Mouse (Mus musculus): ENCODE results near the gene Lyzl4. TPM values are rescaled to one million over a fixed set of nuclear protein-coding genes. Genes with fewer than 3 reads are reported as not detected.

Gene Lyzl4
- not detected in 2 replicates for polyA plus RNA-seq (2014; fragmentation: Nextera tagmentation; extraction: Ambion mirVana)

GRCm38 (mm10) chr9:121642001-121642400, at the start of gene Lyzl4:
Lyzl4 (minus strand) TSS chr9:121642096.
- peak; percentile 77 for DNase-seq (ENCODE audit: low spot score)
- Histone ChIP-seq H3K9ac (ENCODE audit: low read depth, low read length) (0 out of 2 replicates have a peak within 1 kb of the TSS, but pooled peaks have one; percentile 3), H3K4me3 (ENCODE audit: low read depth, low read length) (peak within 1 kb of the TSS; percentile 46), H3K4me2 (peak within 1 kb of the TSS; percentile 85), H3K27ac (ENCODE audit: low read depth, low read length) (no peak within 1 kb of the TSS), H3K4me1 (replicated peaks; ENCODE audit: control insufficient read depth, insufficient read depth, low read length) (no peaks in the 10 kb centered on the region; the same call in 1 of the 2 replicates), H3K36me3 (ENCODE audit: control insufficient read depth, insufficient read depth, low read length) (no peaks in the 10 kb centered on the region), H3K9me3 (ENCODE audit: control insufficient read depth, low read length) (no peaks in the 10 kb centered on the region), H3K27me3 (replicated peaks; ENCODE audit: control insufficient read depth, insufficient read depth, low read length) (peaks cover 64% of the 10 kb centered on the region)
- under 1% methylated on average over 26 of the region's 26 CpGs for WGBS
- peak; percentile 64; the same call in 1 of the 2 replicates for ATAC-seq (replicated peaks; ENCODE audit: low FRiP score)

GRCm38 (mm10) chr9:121690734-121691133, 48.8 kb upstream of the Lyzl4 start:
- 87% methylated on average over 7 of the region's 7 CpGs for WGBS
- H3K4me2 ChIP-seq, result no peak overlapping the region
- ATAC-seq (replicated peaks; ENCODE audit: low FRiP score) (no peak), DNase-seq (ENCODE audit: low spot score) (no peak)
- no peak overlapping the region for H3K4me3 ChIP-seq (ENCODE audit: low read depth, low read length)
- H3K36me3 ChIP-seq (ENCODE audit: control insufficient read depth, insufficient read depth, low read length), result peaks cover 3% of the 10 kb centered on the region; the same call in 1 of the 2 replicates
- no peaks in the 10 kb centered on the region for H3K27me3 ChIP-seq (replicated peaks; ENCODE audit: control insufficient read depth, insufficient read depth, low read length)
- no peak overlapping the region for H3K27ac ChIP-seq (ENCODE audit: low read depth, low read length)
- no peaks in the 10 kb centered on the region for H3K4me1 ChIP-seq (replicated peaks; ENCODE audit: control insufficient read depth, insufficient read depth, low read length)
- H3K9me3 ChIP-seq (ENCODE audit: control insufficient read depth, low read length), result no peaks in the 10 kb centered on the region
- no peak overlapping the region for H3K9ac ChIP-seq (ENCODE audit: low read depth, low read length)

- Histone ChIP-seq H3K9ac (ENCODE audit: low read depth, low read length) (no peak overlapping the region), H3K27me3 (replicated peaks; ENCODE audit: control insufficient read depth, insufficient read depth, low read length) (no peaks in the 10 kb centered on the region), H3K4me2 (no peak overlapping the region), H3K4me3 (ENCODE audit: low read depth, low read length) (no peak overlapping the region), H3K36me3 (ENCODE audit: control insufficient read depth, insufficient read depth, low read length) (peaks cover 5% of the 10 kb centered on the region; the same call in 1 of the 2 replicates), H3K4me1 (replicated peaks; ENCODE audit: control insufficient read depth, insufficient read depth, low read length) (no peaks in the 10 kb centered on the region), H3K9me3 (ENCODE audit: control insufficient read depth, low read length) (no peaks in the 10 kb centered on the region), H3K27ac (ENCODE audit: low read depth, low read length) (no peak overlapping the region)
- no peak for DNase-seq (ENCODE audit: low spot score)
- 89% methylated on average over 15 of the region's 15 CpGs for WGBS
- ATAC-seq (replicated peaks; ENCODE audit: low FRiP score), result no peak
Measured at GRCm38 (mm10) chr9:121690200-121690651, 48.3 kb upstream of the Lyzl4 start.

- Histone ChIP-seq H3K4me1 (replicated peaks; ENCODE audit: control insufficient read depth, insufficient read depth, low read length) (no peaks in the 10 kb centered on the region), H3K4me3 (ENCODE audit: low read depth, low read length) (no peak overlapping the region), H3K27ac (ENCODE audit: low read depth, low read length) (no peak overlapping the region), H3K9ac (ENCODE audit: low read depth, low read length) (no peak overlapping the region), H3K9me3 (ENCODE audit: control insufficient read depth, low read length) (no peaks in the 10 kb centered on the region), H3K36me3 (ENCODE audit: control insufficient read depth, insufficient read depth, low read length) (peaks cover 5% of the 10 kb centered on the region; the same call in 1 of the 2 replicates), H3K4me2 (no peak overlapping the region), H3K27me3 (replicated peaks; ENCODE audit: control insufficient read depth, insufficient read depth, low read length) (no peaks in the 10 kb centered on the region; the same call in 1 of the 2 replicates)
- ATAC-seq (replicated peaks; ENCODE audit: low FRiP score), result no peak
- 72% methylated on average over 7 of the region's 7 CpGs for WGBS
- DNase-seq (ENCODE audit: low spot score), result no peak
Measured at GRCm38 (mm10) chr9:121684702-121685101, 42.8 kb upstream of the Lyzl4 start.

- no peaks in the 10 kb centered on the region for H3K9me3 ChIP-seq (ENCODE audit: control insufficient read depth, low read length)
- ATAC-seq (replicated peaks; ENCODE audit: low FRiP score), result no peak
- H3K4me2 ChIP-seq, result no peak overlapping the region
- H3K36me3 ChIP-seq (ENCODE audit: control insufficient read depth, insufficient read depth, low read length), result peaks cover 2% of the 10 kb centered on the region; the same call in 1 of the 2 replicates
- DNase-seq (ENCODE audit: low spot score), result no peak
- WGBS, result 69% methylated on average over 18 of the region's 18 CpGs
- H3K4me1 ChIP-seq (replicated peaks; ENCODE audit: control insufficient read depth, insufficient read depth, low read length), result peaks cover 4% of the 10 kb centered on the region; the same call in 1 of the 2 replicates
- no peak overlapping the region for H3K4me3 ChIP-seq (ENCODE audit: low read depth, low read length)
- peaks cover 3% of the 10 kb centered on the region; the same call in 1 of the 2 replicates for H3K27me3 ChIP-seq (replicated peaks; ENCODE audit: control insufficient read depth, insufficient read depth, low read length)
- H3K27ac ChIP-seq (ENCODE audit: low read depth, low read length), result no peak overlapping the region
- H3K9ac ChIP-seq (ENCODE audit: low read depth, low read length), result no peak overlapping the region
Measured at GRCm38 (mm10) chr9:121682037-121682680, 40.3 kb upstream of the Lyzl4 start.

GRCm38 (mm10) chr9:121681191-121681590, 39.3 kb upstream of the Lyzl4 start:
- Histone ChIP-seq H3K4me3 (ENCODE audit: low read depth, low read length) (no peak overlapping the region), H3K9ac (ENCODE audit: low read depth, low read length) (no peak overlapping the region)

GRCm38 (mm10) chr9:121679549-121679948, 37.7 kb upstream of the Lyzl4 start:
- peaks cover 8% of the 10 kb centered on the region; the same call in 1 of the 2 replicates for H3K4me1 ChIP-seq (replicated peaks; ENCODE audit: control insufficient read depth, insufficient read depth, low read length)
- no peaks in the 10 kb centered on the region for H3K9me3 ChIP-seq (ENCODE audit: control insufficient read depth, low read length)
- DNase-seq (ENCODE audit: low spot score) (no peak), ATAC-seq (replicated peaks; ENCODE audit: low FRiP score) (peak; percentile 60)
- 19% methylated on average over 6 of the region's 6 CpGs for WGBS
- H3K9ac ChIP-seq (ENCODE audit: low read depth, low read length), result no peak overlapping the region
- no peak overlapping the region for H3K4me3 ChIP-seq (ENCODE audit: low read depth, low read length)
- no peak overlapping the region for H3K4me2 ChIP-seq
- H3K36me3 ChIP-seq (ENCODE audit: control insufficient read depth, insufficient read depth, low read length), result no peaks in the 10 kb centered on the region
- H3K27me3 ChIP-seq (replicated peaks; ENCODE audit: control insufficient read depth, insufficient read depth, low read length), result peaks cover 3% of the 10 kb centered on the region; the same call in 1 of the 2 replicates
- no peak overlapping the region for H3K27ac ChIP-seq (ENCODE audit: low read depth, low read length)

More at GRCm38 (mm10) chr9:121681191-121681590, 39.3 kb upstream of the Lyzl4 start:
- WGBS, result 66% methylated on average over 8 of the region's 8 CpGs
- H3K4me1 ChIP-seq (replicated peaks; ENCODE audit: control insufficient read depth, insufficient read depth, low read length), result peaks cover 8% of the 10 kb centered on the region; the same call in 1 of the 2 replicates
- no peak overlapping the region for H3K27ac ChIP-seq (ENCODE audit: low read depth, low read length)
- H3K9me3 ChIP-seq (ENCODE audit: control insufficient read depth, low read length), result no peaks in the 10 kb centered on the region
- no peak overlapping the region for H3K4me2 ChIP-seq
- peaks cover 3% of the 10 kb centered on the region; the same call in 1 of the 2 replicates for H3K27me3 ChIP-seq (replicated peaks; ENCODE audit: control insufficient read depth, insufficient read depth, low read length)
- DNase-seq (ENCODE audit: low spot score) (no peak), ATAC-seq (replicated peaks; ENCODE audit: low FRiP score) (no peak)
- H3K36me3 ChIP-seq (ENCODE audit: control insufficient read depth, insufficient read depth, low read length), result peaks cover 2% of the 10 kb centered on the region; the same call in 1 of the 2 replicates

GRCm38 (mm10) chr9:121677476-121677875, 35.6 kb upstream of the Lyzl4 start:
- no peak overlapping the region for H3K4me3 ChIP-seq (ENCODE audit: low read depth, low read length)
- H3K4me1 ChIP-seq (replicated peaks; ENCODE audit: control insufficient read depth, insufficient read depth, low read length), result peaks cover 12% of the 10 kb centered on the region
- no peak overlapping the region for H3K27ac ChIP-seq (ENCODE audit: low read depth, low read length)
- no peak for ATAC-seq (replicated peaks; ENCODE audit: low FRiP score)
- H3K9me3 ChIP-seq (ENCODE audit: control insufficient read depth, low read length), result no peaks in the 10 kb centered on the region
- H3K9ac ChIP-seq (ENCODE audit: low read depth, low read length), result no peak overlapping the region
- no peaks in the 10 kb centered on the region for H3K36me3 ChIP-seq (ENCODE audit: control insufficient read depth, insufficient read depth, low read length)
- DNase-seq (ENCODE audit: low spot score), result no peak
- peaks cover 3% of the 10 kb centered on the region; the same call in 1 of the 2 replicates for H3K27me3 ChIP-seq (replicated peaks; ENCODE audit: control insufficient read depth, insufficient read depth, low read length)
- H3K4me2 ChIP-seq, result no peak overlapping the region
- WGBS, result 41% methylated on average over 8 of the region's 8 CpGs

Data from liver, embryonic 11.5 days (tissue).